Mouse (Mus musculus) C2C12 (cell line): ENCODE measurements at regions not wholly inside any gene's neighbourhood (a gene's known extent, or its start where the extent isn't known, plus 50 kb on each side); places are given as distances from the start of the nearest gene placed in this dataset.

ENCODE experiments used
- H3K27me3 ChIP-seq: one replicate; pipeline ENCODE4 v1.6.1; 2011; ENCODE audit not compliant: control insufficient read depth, insufficient read depth, insufficient read length
- H3K36me3 ChIP-seq: one replicate; pipeline ENCODE4 v1.6.1; 2011; ENCODE audit not compliant: control insufficient read depth, insufficient read depth
- H3K4me3 ChIP-seq: one replicate; pipeline ENCODE4 v1.5.1; 2011; ENCODE audit warnings: mild to moderate bottlenecking, control low read depth; ENCODE audit not compliant: poor library complexity, insufficient read depth, severe bottlenecking
- H3K79me2 ChIP-seq: one replicate; pipeline ENCODE4 v1.6.1; 2011; ENCODE audit not compliant: control insufficient read depth, insufficient read depth
- H3K79me3 ChIP-seq: one replicate; pipeline ENCODE4 v1.6.1; 2011; ENCODE audit warnings: low read depth, control low read depth
- H3ac ChIP-seq: one replicate; pipeline ENCODE3; 2011; ENCODE audit warnings: low read depth; ENCODE audit not compliant: control insufficient read depth, insufficient read length
- CEBPB ChIP-seq: IDR thresholded peaks from one replicate; pipeline ENCODE4 v1.6.1; 2011; ENCODE audit warnings: low read depth, mild to moderate bottlenecking, control low read depth, moderate library complexity
- CTCF ChIP-seq: IDR thresholded peaks from one replicate; pipeline ENCODE4 v1.5.1; 2011; ENCODE audit not compliant: control insufficient read depth, insufficient read depth, insufficient read length
- FOSL1 ChIP-seq: IDR thresholded peaks from one replicate; pipeline ENCODE4 v1.8.0; 2011; ENCODE audit warnings: mild to moderate bottlenecking, low read length; ENCODE audit not compliant: poor library complexity, insufficient read depth, severe bottlenecking
- MAX ChIP-seq: IDR thresholded peaks from one replicate; pipeline ENCODE4 v1.6.1; 2011; ENCODE audit warnings: mild to moderate bottlenecking, control low read depth
- MYOD1 ChIP-seq: IDR thresholded peaks from one replicate; pipeline ENCODE4 v1.6.1; 2011; ENCODE audit warnings: low read depth; ENCODE audit not compliant: control insufficient read depth, insufficient read length
- MYOG ChIP-seq: IDR thresholded peaks from one replicate; pipeline ENCODE4 v1.6.1; 2011; ENCODE audit not compliant: control insufficient read depth, insufficient read length; ENCODE audit errors: extremely low read depth
- USF1 ChIP-seq: IDR thresholded peaks from one replicate; pipeline ENCODE4 v1.6.1; 2011; ENCODE audit warnings: low read depth, mild to moderate bottlenecking, control low read depth, moderate library complexity

- Histone ChIP-seq H3K36me3 (no peaks in the 10 kb centered on the region), H3K79me3 (no peaks in the 10 kb centered on the region), H3K27me3 (no peaks in the 10 kb centered on the region), H3ac (no peak overlapping the region), H3K79me2 (no peaks in the 10 kb centered on the region), H3K4me3 (no peak overlapping the region)
- no peak for TF ChIP-seq MYOD1
- no peak for TF ChIP-seq FOSL1
- TF ChIP-seq CTCF: no peak
- TF ChIP-seq MAX: no peak
- TF ChIP-seq USF1: no peak
- no peak for TF ChIP-seq CEBPB
- TF ChIP-seq MYOG: no peak
Measured at GRCm38 (mm10) chr16:31609394-31610172, 53.7 kb upstream of the Dlg1 start.
